In genomic region chr2:168081933-168082306, GRCm38 (mm10) we compare ENCODE assay signal across 8 mouse cellular contexts. TPM values are rescaled to one million over a fixed set of nuclear protein-coding genes. Genes with fewer than 3 reads are reported as not detected.
DNase-seq lines count a peak whose midpoint lies in the region; ATAC-seq and TF ChIP-seq lines count a peak whose summit lies in the region.
"Had no signal": no experiment of that assay in that cellular context is flagged by ENCODE, and none has a peak within 500 bp of the region (broad histone marks: within the 10 kb centered on the region; RNA-seq: fewer than 3 reads in every experiment).

No protein-coding gene starts in this region.

- H3K36me3 ChIP-seq in liver, adult 2 months (ENCODE audit: control insufficient read depth, insufficient read depth, low read length): no peaks in the 10 kb centered on the region
- H3K36me3 ChIP-seq in embryonic facial prominence, embryonic 13.5 days: no peaks in the 10 kb centered on the region
- no peaks in the 10 kb centered on the region for H3K36me3 ChIP-seq in intestine, embryonic 15.5 days
- H3K36me3 ChIP-seq in neural tube, embryonic 14.5 days (ENCODE audit: control insufficient read depth, insufficient read depth, low read length): no peaks in the 10 kb centered on the region

- peaks cover 6% of the 10 kb centered on the region; the same call in 1 of the 2 replicates for H3K79me2 ChIP-seq in liver, adult 2 months (ENCODE audit: control insufficient read depth, insufficient read depth, low read length)

- no peaks in the 10 kb centered on the region for H3K27me3 ChIP-seq in liver, adult 2 months (ENCODE audit: control insufficient read depth, insufficient read depth, low read length)
- H3K27me3 ChIP-seq in embryonic facial prominence, embryonic 13.5 days: peaks cover 47% of the 10 kb centered on the region
- H3K27me3 ChIP-seq in intestine, embryonic 15.5 days (replicated peaks): no peaks in the 10 kb centered on the region; the same call in 1 of the 2 replicates
- no peaks in the 10 kb centered on the region for H3K27me3 ChIP-seq in neural tube, embryonic 14.5 days (ENCODE audit: control insufficient read depth, insufficient read depth, low read length)

- peak overlapping the region; percentile 80 for H3K4me3 ChIP-seq in liver, adult 2 months (ENCODE audit: insufficient read depth, low read depth, low read length)
- peak overlapping the region; percentile 72 for H3K4me3 ChIP-seq in embryonic facial prominence, embryonic 13.5 days
- H3K4me3 ChIP-seq in intestine, embryonic 15.5 days (replicated peaks): peak overlapping the region; percentile 75
- H3K4me3 ChIP-seq in neural tube, embryonic 14.5 days (ENCODE audit: low read depth, low read length): peak overlapping the region; percentile 71

- no peaks in the 10 kb centered on the region for H3K9me3 ChIP-seq in embryonic facial prominence, embryonic 13.5 days
- no peaks in the 10 kb centered on the region for H3K9me3 ChIP-seq in intestine, embryonic 15.5 days
- no peaks in the 10 kb centered on the region for H3K9me3 ChIP-seq in neural tube, embryonic 14.5 days (ENCODE audit: control insufficient read depth, low read length)

- WGBS in liver, adult 2 months: 8% methylated on average over 14 of the region's 14 CpGs
- WGBS in embryonic facial prominence, embryonic 13.5 days: 6% methylated on average over 14 of the region's 14 CpGs
- 4% methylated on average over 14 of the region's 14 CpGs for WGBS in intestine, embryonic 15.5 days
- WGBS in neural tube, embryonic 14.5 days: 5% methylated on average over 14 of the region's 14 CpGs

- no peak for DNase-seq in liver, adult 2 months (ENCODE audit: extremely low read depth, low read depth, low spot score)
- DNase-seq in liver: no peak
- DNase-seq in gastrocnemius, postnatal 25 days: no peak
- DNase-seq in adipocyte (ENCODE audit: low spot score): no peak

- TF ChIP-seq POLR2A in liver, adult 2 months (IDR thresholded peaks at IDR 0.05; ENCODE audit: extremely low read depth, insufficient read depth, low read length): no peak

- no peak for ATAC-seq in embryonic facial prominence, embryonic 13.5 days (ENCODE audit: insufficient number of reproducible peaks, insufficient read depth, low FRiP score, low TSS enrichment, low read depth)
- ATAC-seq in intestine, embryonic 15.5 days: no peak
- no peak for ATAC-seq in neural tube, embryonic 14.5 days (ENCODE audit: low read depth)

- no peak overlapping the region for H3K27ac ChIP-seq in liver, adult 2 months (replicated peaks; ENCODE audit: insufficient read depth, low read depth, low read length)
- H3K27ac ChIP-seq in embryonic facial prominence, embryonic 13.5 days: no peak overlapping the region
- 0 out of 2 replicates have a peak overlapping the region, but pooled peaks have one; percentile 86 for H3K27ac ChIP-seq in intestine, embryonic 15.5 days
- H3K27ac ChIP-seq in neural tube, embryonic 14.5 days (ENCODE audit: low read depth, low read length): 0 out of 2 replicates have a peak overlapping the region, but pooled peaks have one; percentile 22
- H3K27ac ChIP-seq: macrophage had no signal

- peak overlapping the region; percentile 94 for H3K9ac ChIP-seq in liver, adult 2 months (ENCODE audit: low read depth, low read length)
- H3K9ac ChIP-seq in embryonic facial prominence, embryonic 13.5 days: peak overlapping the region; percentile 70
- peak overlapping the region; percentile 78 for H3K9ac ChIP-seq in intestine, embryonic 15.5 days
- H3K9ac ChIP-seq in neural tube, embryonic 14.5 days (replicated peaks; ENCODE audit: low read depth, low read length): 0 out of 2 replicates have a peak overlapping the region, but pooled peaks have one; percentile 83

- H3K4me2 ChIP-seq in embryonic facial prominence, embryonic 13.5 days: peak overlapping the region; percentile 96
- peak overlapping the region; percentile 94 for H3K4me2 ChIP-seq in intestine, embryonic 15.5 days (replicated peaks)
- H3K4me2 ChIP-seq in neural tube, embryonic 14.5 days (ENCODE audit: low read depth, low read length): peak overlapping the region; percentile 76

- H3K4me1 ChIP-seq in liver, adult 2 months (ENCODE audit: control insufficient read depth, insufficient read depth, low read length): peaks cover 11% of the 10 kb centered on the region
- peaks cover 22% of the 10 kb centered on the region for H3K4me1 ChIP-seq in embryonic facial prominence, embryonic 13.5 days
- peaks cover 21% of the 10 kb centered on the region for H3K4me1 ChIP-seq in intestine, embryonic 15.5 days (replicated peaks)
- peaks cover 11% of the 10 kb centered on the region for H3K4me1 ChIP-seq in neural tube, embryonic 14.5 days (ENCODE audit: control insufficient read depth, insufficient read depth, low read length)

- no peak for TF ChIP-seq CTCF in liver, adult 2 months (IDR thresholded peaks at IDR 0.05; ENCODE audit: low read depth, low read length)

RNA-seq across cellular contexts. Expression of gene Pard6b, which starts 1.1 kb away (rescaled TPM):
- total RNA-seq in liver, adult 2 months (2014; rRNA removed): 1.7 and 3.4 TPM in 2 replicates
- 5.3 and 5.9 TPM in 2 replicates for polyA plus RNA-seq in liver, adult 2 months (2012; rRNA removed)
- 3.0 and 3.9 TPM in 2 replicates for polyA plus RNA-seq in embryonic facial prominence, embryonic 13.5 days (2015; fragmentation: Nextera tagmentation; extraction: Ambion mirVana)
- polyA plus RNA-seq in intestine, embryonic 15.5 days (2015; fragmentation: Nextera tagmentation; extraction: Ambion mirVana): 16.9 and 17.4 TPM in 2 replicates
- 8.5 and 11.2 TPM in 2 replicates for polyA plus RNA-seq in neural tube, embryonic 14.5 days (2014; fragmentation: Nextera tagmentation; extraction: Ambion mirVana)
- total RNA-seq in gastrocnemius, postnatal 25 days (2021): under 1 TPM; 0.43 to 0.62 TPM
- polyA plus RNA-seq: macrophage had no signal

Comparison
In these comparisons a context has a peak if more than half of its experiments do, and no peak if none do; other contexts are left out.
1. H3K27ac ChIP-seq: peak in intestine, embryonic 15.5 days (single experiment) and neural tube, embryonic 14.5 days (single experiment); none in liver, adult 2 months (single experiment) and embryonic facial prominence, embryonic 13.5 days (single experiment).
2. Peak in every context shown above with its lines, with median percentiles within 50 percentile points of each other: H3K4me3 ChIP-seq, H3K9ac ChIP-seq and H3K4me2 ChIP-seq.